8 mouse cellular contexts compared by ENCODE assay signal in genomic region chr3:79586804-79587203, GRCm38 (mm10). TPM values are rescaled to one million over a fixed set of nuclear protein-coding genes. Genes with fewer than 3 reads are reported as not detected.
DNase-seq lines count a peak whose midpoint lies in the region; ATAC-seq and TF ChIP-seq lines count a peak whose summit lies in the region.

No protein-coding gene starts in this region.

- peak; percentile 57; the same call in 1 of the 2 replicates for ATAC-seq in embryonic facial prominence, embryonic 13.5 days (ENCODE audit: insufficient number of reproducible peaks, insufficient read depth, low FRiP score, low TSS enrichment, low read depth)
- ATAC-seq in limb, embryonic 12.5 days (ENCODE audit: insufficient number of reproducible peaks, insufficient read depth, low FRiP score, low TSS enrichment, low read depth): peak; percentile 45
- ATAC-seq in midbrain, embryonic 16.5 days: peak; percentile 77

- DNase-seq in 3T3-L1 (ENCODE audit: low read depth, low spot score): peak; percentile 98
- peak; percentile 89 to 93 for DNase-seq in adrenal gland, postnatal 36 days
- peak; percentile 90 for DNase-seq in heart, adult 8-10 months (ENCODE audit: low spot score)
- peak; percentile 89 to 96 for DNase-seq in kidney, adult 8-10 months
- peak; percentile 73 to 78 for DNase-seq in spleen, adult 2 months (ENCODE audit: low read depth in 1 of 2, low spot score in 2 of 2)

- H3K9ac ChIP-seq in embryonic facial prominence, embryonic 13.5 days: no peak overlapping the region
- H3K9ac ChIP-seq in limb, embryonic 12.5 days (replicated peaks): no peak overlapping the region
- no peak overlapping the region for H3K9ac ChIP-seq in midbrain, embryonic 16.5 days (ENCODE audit: low read depth, low read length)

- 5% methylated on average over 6 of the region's 6 CpGs for WGBS in embryonic facial prominence, embryonic 13.5 days
- 7% methylated on average over 6 of the region's 6 CpGs for WGBS in limb, embryonic 12.5 days
- 6% methylated on average over 6 of the region's 6 CpGs for WGBS in midbrain, embryonic 16.5 days
- WGBS in spleen, adult 2 months: 0% methylated on average over 6 of the region's 6 CpGs

- peaks cover 3% of the 10 kb centered on the region; the same call in 1 of the 2 replicates for H3K4me1 ChIP-seq in embryonic facial prominence, embryonic 13.5 days
- no peaks in the 10 kb centered on the region for H3K4me1 ChIP-seq in limb, embryonic 12.5 days (replicated peaks)
- H3K4me1 ChIP-seq in midbrain, embryonic 16.5 days (ENCODE audit: control insufficient read depth, insufficient read depth, low read length): peaks cover 5% of the 10 kb centered on the region; the same call in 1 of the 2 replicates
- no peaks in the 10 kb centered on the region for H3K4me1 ChIP-seq in spleen, adult 2 months (ENCODE audit: control insufficient read depth, insufficient read depth, insufficient read length)

- H3K4me2 ChIP-seq in embryonic facial prominence, embryonic 13.5 days: no peak overlapping the region
- no peak overlapping the region for H3K4me2 ChIP-seq in limb, embryonic 12.5 days
- H3K4me2 ChIP-seq in midbrain, embryonic 16.5 days (ENCODE audit: low read length): peak overlapping the region; percentile 29; the same call in 1 of the 2 replicates

- H3K4me3 ChIP-seq in embryonic facial prominence, embryonic 13.5 days: no peak overlapping the region
- no peak overlapping the region for H3K4me3 ChIP-seq in limb, embryonic 12.5 days (replicated peaks)
- H3K4me3 ChIP-seq in midbrain, embryonic 16.5 days (ENCODE audit: low read depth, low read length): no peak overlapping the region
- H3K4me3 ChIP-seq in spleen, adult 2 months (ENCODE audit: extremely low read depth, insufficient read depth, insufficient read length): no peak overlapping the region

- H3K36me3 ChIP-seq in embryonic facial prominence, embryonic 13.5 days: no peaks in the 10 kb centered on the region
- H3K36me3 ChIP-seq in limb, embryonic 12.5 days: no peaks in the 10 kb centered on the region
- H3K36me3 ChIP-seq in midbrain, embryonic 16.5 days (ENCODE audit: control insufficient read depth, insufficient read depth, low read length): no peaks in the 10 kb centered on the region
- no peaks in the 10 kb centered on the region for H3K36me3 ChIP-seq in spleen, adult 2 months (ENCODE audit: control insufficient read depth, insufficient read depth, low read length)

- TF ChIP-seq POLR2A in spleen, adult 2 months (IDR thresholded peaks at IDR 0.05; ENCODE audit: low read depth, low read length): no peak

- peak; percentile 86; the same call in 1 of the 2 replicates for TF ChIP-seq CTCF in spleen, adult 2 months (IDR thresholded peaks at IDR 0.05; ENCODE audit: extremely low read depth, insufficient read depth, insufficient read length, insufficient replicate concordance)

- H3K27ac ChIP-seq in embryonic facial prominence, embryonic 13.5 days: no peak overlapping the region
- H3K27ac ChIP-seq in limb, embryonic 12.5 days: no peak overlapping the region
- no peak overlapping the region for H3K27ac ChIP-seq in midbrain, embryonic 16.5 days (ENCODE audit: low read length)
- H3K27ac ChIP-seq in spleen, adult 2 months (ENCODE audit: insufficient read depth, low read length): no peak overlapping the region

- H3K27me3 ChIP-seq in embryonic facial prominence, embryonic 13.5 days: no peaks in the 10 kb centered on the region
- H3K27me3 ChIP-seq in limb, embryonic 12.5 days: no peaks in the 10 kb centered on the region
- H3K27me3 ChIP-seq in midbrain, embryonic 16.5 days (ENCODE audit: control insufficient read depth, insufficient read depth, low read depth, low read length): no peaks in the 10 kb centered on the region
- H3K27me3 ChIP-seq in spleen, adult 2 months (ENCODE audit: control insufficient read depth, insufficient read depth, low read length): 0 out of 2 replicates have a peak, but pooled peaks cover 4% of the 10 kb centered on the region

- no peaks in the 10 kb centered on the region for H3K9me3 ChIP-seq in embryonic facial prominence, embryonic 13.5 days
- H3K9me3 ChIP-seq in limb, embryonic 12.5 days: no peaks in the 10 kb centered on the region
- no peaks in the 10 kb centered on the region for H3K9me3 ChIP-seq in midbrain, embryonic 16.5 days (replicated peaks; ENCODE audit: control insufficient read depth, low read length, poor library complexity, severe bottlenecking)

RNA-seq across cellular contexts. Expression of gene Ppid, which starts 4.3 kb away (rescaled TPM):
- total RNA-seq in adrenal gland, postnatal 36 days (2021): 10 to 100 TPM; 48.7 to 71.2 TPM
- 185 and 187 TPM in 2 replicates for polyA plus RNA-seq in embryonic facial prominence, embryonic 13.5 days (2015; fragmentation: Nextera tagmentation; extraction: Ambion mirVana)
- total RNA-seq in heart, adult 8-10 months (2022): 10 to 100 TPM; 37.7 to 45.5 (median 41.7) TPM
- polyA plus RNA-seq in limb, embryonic 12.5 days (2016; fragmentation: Nextera tagmentation; extraction: Ambion mirVana): 208 and 211 TPM in 2 replicates
- polyA plus RNA-seq in midbrain, embryonic 16.5 days (2015; fragmentation: Nextera tagmentation; extraction: Ambion mirVana): 148 and 157 TPM in 2 replicates
- 4.7 and 5.0 TPM in 2 replicates for polyA plus RNA-seq in spleen, adult 2 months (2012; rRNA removed)

RNA-seq across cellular contexts. Expression of gene Fnip2, which starts 19.2 kb away (rescaled TPM):
- 1 to 10 TPM; 8.2 to 8.6 TPM for total RNA-seq in adrenal gland, postnatal 36 days (2021)
- 3.8 and 4.7 TPM in 2 replicates for polyA plus RNA-seq in embryonic facial prominence, embryonic 13.5 days (2015; fragmentation: Nextera tagmentation; extraction: Ambion mirVana)
- total RNA-seq in heart, adult 8-10 months (2022): 10 to 100 TPM; 12.9 to 23.2 (median 16.2) TPM
- 6.0 and 6.4 TPM in 2 replicates for polyA plus RNA-seq in limb, embryonic 12.5 days (2016; fragmentation: Nextera tagmentation; extraction: Ambion mirVana)
- 6.4 and 6.9 TPM in 2 replicates for polyA plus RNA-seq in midbrain, embryonic 16.5 days (2015; fragmentation: Nextera tagmentation; extraction: Ambion mirVana)
- 2.6 and 3.1 TPM in 2 replicates for polyA plus RNA-seq in spleen, adult 2 months (2012; rRNA removed)

RNA-seq across cellular contexts. Expression of gene 4930579G24Rik, which starts 42.1 kb away (rescaled TPM):
- 1 to 10 TPM; 2.1 to 4.0 TPM for total RNA-seq in adrenal gland, postnatal 36 days (2021)
- 42.4 and 46.9 TPM in 2 replicates for polyA plus RNA-seq in embryonic facial prominence, embryonic 13.5 days (2015; fragmentation: Nextera tagmentation; extraction: Ambion mirVana)
- total RNA-seq in heart, adult 8-10 months (2022): 1 to 10 TPM; 1.6 to 1.7 (median 1.6) TPM
- polyA plus RNA-seq in limb, embryonic 12.5 days (2016; fragmentation: Nextera tagmentation; extraction: Ambion mirVana): 39.6 and 41.2 TPM in 2 replicates
- polyA plus RNA-seq in midbrain, embryonic 16.5 days (2015; fragmentation: Nextera tagmentation; extraction: Ambion mirVana): 5.3 and 6.4 TPM in 2 replicates
- 1.3 and 1.9 TPM in 2 replicates for polyA plus RNA-seq in spleen, adult 2 months (2012; rRNA removed)

RNA-seq across cellular contexts. Expression of gene Etfdh, which starts 42.5 kb away (rescaled TPM):
- total RNA-seq in adrenal gland, postnatal 36 days (2021): 100 to 1,000 TPM; 175 to 219 TPM
- polyA plus RNA-seq in embryonic facial prominence, embryonic 13.5 days (2015; fragmentation: Nextera tagmentation; extraction: Ambion mirVana): 50.9 and 52.3 TPM in 2 replicates
- 100 to 1,000 TPM; 563 to 663 (median 598) TPM for total RNA-seq in heart, adult 8-10 months (2022)
- 45.0 and 46.8 TPM in 2 replicates for polyA plus RNA-seq in limb, embryonic 12.5 days (2016; fragmentation: Nextera tagmentation; extraction: Ambion mirVana)
- polyA plus RNA-seq in midbrain, embryonic 16.5 days (2015; fragmentation: Nextera tagmentation; extraction: Ambion mirVana): 39.4 and 40.8 TPM in 2 replicates
- polyA plus RNA-seq in spleen, adult 2 months (2012; rRNA removed): 20.3 and 44.9 TPM in 2 replicates

Comparison
In these comparisons a context has a peak if more than half of its experiments do, and no peak if none do; other contexts are left out.
1. RNA of gene Ppid, which starts 4.3 kb away (polyA plus RNA-seq): 208 to 211 TPM in limb, embryonic 12.5 days, 185 to 187 TPM in embryonic facial prominence, embryonic 13.5 days and 148 to 157 TPM in midbrain, embryonic 16.5 days; 4.7 to 5.0 TPM in spleen, adult 2 months; every median in the first group is over 10 times any median in the second.
2. Peak in every context shown above with its lines, with median percentiles within 50 percentile points of each other: DNase-seq and ATAC-seq.